Mouse (Mus musculus) retina, postnatal 7 days (tissue): ENCODE results near the gene Fdx1l.

Source experiments
- DNase-seq: peaks from one replicate; pipeline ENCODE4 v3.0.0-alpha.2; 2012; ENCODE audit warnings: low read depth, low spot score

The Fdx1l gene

GRCm38 (mm10) chr9:21028560-21029110 lies 44.8 kb downstream of the Fdx1l start:
- DNase-seq = no peak

GRCm38 (mm10) chr9:21027774-21028290 lies 45.6 kb downstream of the Fdx1l start:
- DNase-seq = no peak

- no peak for DNase-seq
Observed at GRCm38 (mm10) chr9:21026849-21027248, 46.6 kb downstream of the Fdx1l start.

GRCm38 (mm10) chr9:21025258-21025810 lies 48.1 kb downstream of the Fdx1l start:
- no peak for DNase-seq

DNA sequence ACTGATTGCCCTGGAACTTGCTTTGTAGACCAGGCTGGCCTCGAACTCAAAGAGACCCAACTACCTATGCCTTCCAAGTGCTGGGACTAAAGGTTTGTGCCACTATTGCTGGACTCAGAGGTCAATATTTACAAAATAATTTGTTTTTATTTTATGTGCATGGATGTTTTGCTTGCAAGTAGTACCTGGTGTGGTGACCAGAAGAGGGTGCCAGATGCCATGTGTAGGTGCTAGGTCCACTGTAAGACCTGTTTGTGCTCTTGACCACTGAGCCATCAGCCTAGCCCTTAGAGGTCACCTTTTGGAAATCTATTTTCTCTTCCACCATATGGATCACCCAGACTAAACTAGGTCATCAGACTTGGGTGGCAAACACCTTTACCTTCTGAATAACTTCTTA lies 50.7 kb downstream of the Fdx1l start:
- DNase-seq = no peak

DNA sequence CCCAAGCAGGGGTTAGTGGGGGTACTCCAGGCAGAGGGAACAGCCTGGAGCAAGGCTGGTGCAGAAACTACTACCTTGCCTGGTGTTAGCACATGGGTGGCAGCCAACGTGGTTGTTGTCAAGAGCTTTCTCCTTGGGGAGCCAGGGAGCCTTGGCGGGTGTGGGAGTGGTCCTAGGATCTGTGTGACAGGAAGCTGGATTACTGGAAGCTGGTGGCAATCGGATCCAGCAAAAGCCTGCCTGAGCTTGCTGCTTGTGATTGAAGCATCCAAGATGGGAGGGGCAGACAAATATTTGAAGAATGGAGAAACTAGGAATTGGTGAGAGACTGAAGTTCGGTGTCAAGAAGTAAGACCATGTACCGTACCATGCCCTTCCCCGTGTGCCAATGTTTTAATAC lies 51.1 kb downstream of the Fdx1l start:
- DNase-seq = no peak

DNA sequence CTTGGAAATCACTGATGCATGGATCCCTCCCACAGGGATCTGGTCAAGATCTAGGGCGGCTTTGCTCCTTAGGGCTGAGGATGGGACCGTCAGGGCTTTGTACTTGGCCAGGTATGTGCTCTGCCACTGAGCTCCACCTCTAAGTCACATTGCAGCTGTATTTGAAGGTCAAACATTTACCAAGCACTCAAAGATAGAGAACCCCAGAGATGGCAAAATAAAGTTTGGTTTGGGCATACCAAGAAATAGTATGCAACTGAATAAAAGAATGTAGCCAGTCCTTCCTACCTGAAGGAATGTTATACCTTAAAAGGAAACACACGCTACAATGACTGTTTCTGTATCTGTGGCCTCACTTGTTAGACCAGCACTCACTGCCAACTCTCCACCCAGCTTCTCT lies 52.1 kb downstream of the Fdx1l start:
- no peak for DNase-seq

DNA sequence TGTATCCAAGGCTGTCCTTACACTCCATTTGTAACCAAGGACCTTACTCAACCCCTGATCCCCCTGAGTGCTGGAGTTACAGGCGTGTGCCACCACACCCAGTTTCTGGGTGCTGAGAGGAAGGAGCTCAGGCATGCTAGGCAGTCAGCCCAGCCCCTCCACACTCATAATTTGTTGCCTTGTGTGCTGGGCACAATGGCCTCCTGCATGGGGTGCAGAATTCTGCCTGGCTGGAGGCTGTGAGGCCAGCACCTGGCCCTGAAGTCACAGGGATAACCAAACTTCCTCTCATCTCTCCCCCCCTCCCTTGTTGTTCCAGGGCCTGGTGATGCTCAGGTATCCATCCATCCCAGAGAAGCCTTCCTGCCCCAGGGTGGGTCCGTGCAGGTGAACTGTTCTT lies 54.8 kb downstream of the Fdx1l start:
- no peak for DNase-seq
